Mouse (Mus musculus): ENCODE data around the gene Pdss2. TPM values are rescaled to one million over a fixed set of nuclear protein-coding genes. Genes with fewer than 3 reads are reported as not detected.
"Not testable (repeated sequence)": the region's sequence is repeated elsewhere in the genome, so short reads cannot be mapped to it uniquely, and the experiment has no call there.

The Pdss2 gene
- polyA plus RNA-seq, 1 experiment from 2014 or later, result 17.8 TPM

- Histone ChIP-seq H3K27me3 (no peaks in the 10 kb centered on the region), H3K9ac (replicated peaks) (no peak overlapping the region), H3K9me3 (0 out of 2 replicates have a peak, but pooled peaks cover 2% of the 10 kb centered on the region), H3K4me2 (replicated peaks) (no peak overlapping the region), H3K27ac (peak overlapping the region; percentile 2; the same call in 1 of the 2 replicates), H3K4me1 (replicated peaks) (peaks cover 34% of the 10 kb centered on the region), H3K4me3 (replicated peaks) (no peak overlapping the region), H3K36me3 (no peaks in the 10 kb centered on the region)
- 53% methylated on average over 17 of the region's 17 CpGs for WGBS
- no peak for ATAC-seq
Measured at GRCm38 (mm10) chr10:43245461-43246200, 24.3 kb downstream of the Pdss2 start.

GRCm38 (mm10) chr10:43247994-43248393 lies 26.7 kb downstream of the Pdss2 start:
- no peak for ATAC-seq
- Histone ChIP-seq H3K27me3 (no peaks in the 10 kb centered on the region), H3K9me3 (no peaks in the 10 kb centered on the region), H3K36me3 (no peaks in the 10 kb centered on the region), H3K27ac (no peak overlapping the region), H3K4me1 (replicated peaks) (peaks cover 33% of the 10 kb centered on the region), H3K4me2 (replicated peaks) (no peak overlapping the region), H3K9ac (replicated peaks) (no peak overlapping the region), H3K4me3 (replicated peaks) (no peak overlapping the region)
- WGBS, result 49% methylated on average over 5 of the region's 5 CpGs

DNA sequence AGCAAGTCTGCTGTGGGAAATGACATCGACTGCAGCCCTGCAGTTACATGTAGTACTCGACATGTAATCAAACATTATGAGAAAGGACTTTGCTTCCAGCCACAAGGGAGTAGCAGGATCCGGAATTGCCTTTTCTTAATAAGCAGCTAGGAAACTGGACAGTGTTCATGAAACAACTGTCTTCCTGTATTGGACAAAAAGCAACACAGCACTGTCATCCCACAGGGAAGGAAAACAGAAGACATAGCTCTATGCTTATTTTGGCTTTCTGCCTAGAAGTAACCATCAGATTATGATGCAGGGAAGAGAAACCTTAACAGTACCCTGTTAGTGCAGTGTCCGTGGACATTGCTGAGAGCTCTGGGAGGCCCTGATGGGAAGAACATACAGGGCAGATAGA lies 31.0 kb downstream of the Pdss2 start:
- H3K27ac ChIP-seq, result peak overlapping the region; percentile 44; the same call in 1 of the 2 replicates
- ATAC-seq, result no peak

DNA sequence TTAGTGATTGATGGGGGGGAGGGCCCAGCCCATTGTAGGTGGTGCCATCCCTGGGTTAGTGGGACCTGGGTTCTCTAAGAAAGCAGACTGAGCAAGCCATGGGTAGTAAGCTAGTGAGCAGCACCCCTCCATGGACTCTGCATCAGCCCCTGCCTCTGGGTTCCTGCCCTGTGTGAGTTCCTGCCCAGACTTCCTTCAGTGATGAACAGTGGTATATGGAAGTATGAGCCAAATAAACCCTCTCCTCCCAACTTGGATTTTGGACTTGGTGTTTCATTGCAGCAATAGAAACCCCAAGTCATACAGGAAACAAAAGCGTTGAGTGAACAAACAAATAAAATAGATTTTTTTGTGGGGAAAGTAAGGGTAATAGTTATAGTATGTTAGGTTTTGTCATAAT lies 35.7 kb downstream of the Pdss2 start:
- ATAC-seq; H3K27ac ChIP-seq; H3K36me3 ChIP-seq; H3K27me3 ChIP-seq; H3K9ac ChIP-seq (replicated peaks); H3K9me3 ChIP-seq; H3K4me2 ChIP-seq (replicated peaks); H3K4me1 ChIP-seq (replicated peaks); H3K4me3 ChIP-seq (replicated peaks): not testable (repeated sequence)
- WGBS, result no CpG with 5 or more reads among the region's 1 CpGs

More for the DNA sequence above, 31.0 kb downstream of the Pdss2 start:
- Histone ChIP-seq H3K4me2 (replicated peaks) (no peak overlapping the region), H3K36me3 (no peaks in the 10 kb centered on the region), H3K9me3 (no peaks in the 10 kb centered on the region), H3K4me3 (replicated peaks) (no peak overlapping the region), H3K4me1 (replicated peaks) (peaks cover 11% of the 10 kb centered on the region), H3K9ac (replicated peaks) (no peak overlapping the region), H3K27me3 (no peaks in the 10 kb centered on the region)
- 69% methylated on average over 4 of the region's 4 CpGs for WGBS

GRCm38 (mm10) chr10:43257500-43257899 lies 36.2 kb downstream of the Pdss2 start:
- H3K27ac ChIP-seq; H3K36me3 ChIP-seq; H3K9me3 ChIP-seq; H3K27me3 ChIP-seq; ATAC-seq; H3K4me1 ChIP-seq (replicated peaks); H3K4me2 ChIP-seq (replicated peaks); H3K9ac ChIP-seq (replicated peaks); H3K4me3 ChIP-seq (replicated peaks): not testable (repeated sequence)
- WGBS, result 90% methylated on average over 8 of the region's 8 CpGs

DNA sequence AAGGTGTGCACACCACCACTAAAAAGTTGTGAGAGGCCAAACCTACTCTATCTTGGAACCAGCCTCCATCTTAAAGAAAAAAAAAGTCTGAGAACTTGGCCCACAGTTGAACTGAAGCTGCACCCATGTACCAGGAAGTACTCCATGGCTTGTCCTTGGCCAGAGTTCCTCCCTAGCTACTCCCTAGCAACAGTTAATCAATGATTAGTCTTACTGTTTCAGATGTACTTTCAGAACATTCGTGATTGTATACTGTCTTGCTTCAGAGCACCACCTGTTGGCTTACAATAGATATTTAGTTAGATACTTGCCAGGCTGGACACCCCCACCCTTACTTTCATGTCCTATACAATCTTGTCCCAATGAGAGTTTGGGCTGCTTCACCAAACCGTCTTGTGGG lies 50.0 kb downstream of the Pdss2 start:
- Histone ChIP-seq H3K4me3 (replicated peaks) (no peak overlapping the region), H3K36me3 (no peaks in the 10 kb centered on the region), H3K4me1 (replicated peaks) (peaks cover 15% of the 10 kb centered on the region), H3K9ac (replicated peaks) (no peak overlapping the region), H3K27me3 (no peaks in the 10 kb centered on the region), H3K27ac (no peak overlapping the region), H3K9me3 (no peaks in the 10 kb centered on the region), H3K4me2 (replicated peaks) (no peak overlapping the region)
- WGBS, result 94% methylated on average over 2 of the region's 2 CpGs
- no peak for ATAC-seq

GRCm38 (mm10) chr10:43272381-43272780 lies 51.1 kb downstream of the Pdss2 start:
- Histone ChIP-seq H3K27me3 (no peaks in the 10 kb centered on the region), H3K4me3 (replicated peaks) (no peak overlapping the region), H3K36me3 (no peaks in the 10 kb centered on the region), H3K9me3 (no peaks in the 10 kb centered on the region), H3K4me1 (replicated peaks) (peaks cover 24% of the 10 kb centered on the region), H3K27ac (peak overlapping the region; percentile 48; the same call in 1 of the 2 replicates), H3K9ac (replicated peaks) (no peak overlapping the region), H3K4me2 (replicated peaks) (no peak overlapping the region)
- ATAC-seq, result 0 out of 2 replicates have a peak, but pooled peaks have one; percentile 27
- 57% methylated on average over 4 of the region's 4 CpGs for WGBS

DNA sequence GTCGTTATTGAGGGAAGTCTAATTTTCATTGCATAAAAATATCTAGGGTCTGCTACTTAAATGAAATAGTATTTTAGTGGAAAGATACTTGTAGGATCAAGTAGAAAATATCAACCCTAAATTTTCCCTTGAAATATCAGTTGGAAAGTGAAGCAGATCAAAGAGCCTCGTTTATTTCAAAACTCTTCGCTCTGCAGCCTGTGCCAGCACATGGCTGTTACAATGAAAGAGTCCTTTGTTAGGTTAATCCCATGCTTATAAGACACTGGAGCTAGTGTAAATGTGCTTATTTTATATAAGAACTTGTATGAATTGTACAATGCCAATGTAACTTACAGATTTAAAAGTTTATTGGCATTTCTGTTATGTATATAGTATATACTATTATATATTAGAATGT lies 51.8 kb downstream of the Pdss2 start:
- WGBS, result 46% methylated on average over 3 of the region's 3 CpGs
- Histone ChIP-seq H3K9me3 (no peaks in the 10 kb centered on the region), H3K36me3 (no peaks in the 10 kb centered on the region), H3K4me1 (replicated peaks) (peaks cover 24% of the 10 kb centered on the region), H3K27ac (no peak overlapping the region), H3K4me2 (replicated peaks) (no peak overlapping the region), H3K9ac (replicated peaks) (no peak overlapping the region), H3K4me3 (replicated peaks) (no peak overlapping the region), H3K27me3 (no peaks in the 10 kb centered on the region)
- no peak for ATAC-seq

- Histone ChIP-seq H3K27ac (peak overlapping the region; percentile 68; the same call in 1 of the 2 replicates), H3K4me3 (replicated peaks) (no peak overlapping the region), H3K4me1 (replicated peaks) (peaks cover 28% of the 10 kb centered on the region), H3K4me2 (replicated peaks) (no peak overlapping the region), H3K36me3 (no peaks in the 10 kb centered on the region), H3K9me3 (no peaks in the 10 kb centered on the region), H3K9ac (replicated peaks) (no peak overlapping the region), H3K27me3 (no peaks in the 10 kb centered on the region)
- ATAC-seq, result no peak
- WGBS, result 79% methylated on average over 5 of the region's 5 CpGs
Measured at GRCm38 (mm10) chr10:43275446-43275845, 54.2 kb downstream of the Pdss2 start.

GRCm38 (mm10) chr10:43276116-43276659 lies 54.9 kb downstream of the Pdss2 start:
- ATAC-seq, result peak; percentile 58; the same call in 1 of the 2 replicates
- Histone ChIP-seq H3K4me1 (replicated peaks) (peaks cover 28% of the 10 kb centered on the region), H3K27me3 (no peaks in the 10 kb centered on the region), H3K9ac (replicated peaks) (no peak overlapping the region), H3K36me3 (no peaks in the 10 kb centered on the region), H3K9me3 (no peaks in the 10 kb centered on the region), H3K27ac (0 out of 2 replicates have a peak overlapping the region, but pooled peaks have one; percentile 68), H3K4me2 (replicated peaks) (no peak overlapping the region), H3K4me3 (replicated peaks) (no peak overlapping the region)
- WGBS, result 19% methylated on average over 1 of the region's 1 CpGs

DNA sequence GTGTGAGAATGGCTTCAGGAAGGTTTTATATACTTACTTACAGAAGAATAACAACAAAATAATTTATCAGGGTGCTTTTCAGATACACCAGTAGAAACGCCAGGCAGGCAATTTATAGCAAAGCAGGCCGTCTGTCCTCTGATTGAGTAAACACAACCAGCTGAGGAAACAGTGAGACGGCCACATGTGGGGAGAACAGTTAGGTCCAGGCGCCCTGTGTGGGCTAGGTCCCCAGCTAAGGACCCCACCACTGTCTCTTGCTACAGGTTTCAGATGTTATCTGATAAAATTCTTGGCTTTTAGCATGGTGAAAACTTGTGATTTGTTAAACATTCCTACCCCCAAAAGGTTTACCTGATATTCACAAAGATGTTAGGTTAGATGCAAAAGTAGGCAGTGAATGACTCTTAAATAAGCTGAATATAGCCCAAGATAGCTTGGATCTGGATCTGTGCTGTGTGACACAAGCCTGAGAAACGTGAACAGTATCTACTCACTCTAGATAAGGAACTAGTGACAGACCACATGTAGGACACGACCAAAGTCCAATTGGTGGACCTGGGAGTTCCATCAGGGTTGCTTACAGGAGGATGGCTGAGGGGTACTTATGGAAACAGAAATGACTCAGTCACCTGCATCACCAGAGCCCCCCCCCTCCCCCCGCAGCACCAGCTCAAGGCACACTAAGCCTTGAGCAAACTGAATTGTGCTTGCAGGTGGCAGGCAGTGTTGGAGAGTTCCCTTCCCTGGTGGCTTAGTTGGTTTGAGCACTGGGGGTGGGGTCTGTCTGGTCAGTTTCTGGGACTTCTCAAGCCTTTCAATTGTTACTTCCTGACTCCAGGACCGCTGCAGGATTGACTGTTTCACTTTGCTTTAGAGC lies 56.2 kb downstream of the Pdss2 start:
- no peak for ATAC-seq
- peaks cover 23% of the 10 kb centered on the region for H3K4me1 ChIP-seq (replicated peaks)
- H3K27me3 ChIP-seq, result no peaks in the 10 kb centered on the region
- 71% methylated on average over 8 of the region's 8 CpGs for WGBS
- no peaks in the 10 kb centered on the region for H3K36me3 ChIP-seq
- H3K9me3 ChIP-seq, result no peaks in the 10 kb centered on the region
- peak overlapping the region; percentile 44; the same call in 1 of the 2 replicates for H3K27ac ChIP-seq
- H3K4me2 ChIP-seq (replicated peaks), result no peak overlapping the region
- no peak overlapping the region for H3K9ac ChIP-seq (replicated peaks)
- no peak overlapping the region for H3K4me3 ChIP-seq (replicated peaks)

Data from midbrain, embryonic 13.5 days (tissue).